Mouse (Mus musculus) MEL (cell line): ENCODE data around the gene Dlgap1. TPM values are rescaled to one million over a fixed set of nuclear protein-coding genes. Genes with fewer than 3 reads are reported as not detected.

ENCODE experiments used
- DNase-seq: peaks from one replicate; pipeline ENCODE4 v3.0.0; 2011; ENCODE audit warnings: low read depth, low spot score
- H3K27ac ChIP-seq: 2 replicates; pipeline ENCODE4 v1.5.1; 2012; ENCODE audit warnings: low read depth, mild to moderate bottlenecking, control low read depth, low read length, moderate library complexity; ENCODE audit not compliant: control insufficient read depth
- H3K27me3 ChIP-seq, 2 experiments: fragments of 150-350 bp in 1 of 2; sonication (generic) in 1 of 2; 2 replicates each; pipeline ENCODE4 v1.6.1; 2012; ENCODE audit warnings: low read length in 2 of 2, mild to moderate bottlenecking in 2 of 2, improper control_type of control experiment in 1 of 2, moderate library complexity in 1 of 2; ENCODE audit not compliant: insufficient read depth in 2 of 2, control insufficient read depth in 1 of 2
- H3K36me3 ChIP-seq, 2 experiments: 2 replicates each; pipeline ENCODE4 v1.6.1; 2012 to 2014; ENCODE audit warnings: low read length in 2 of 2, improper control_type of control experiment in 1 of 2, inconsistent platforms in 1 of 2, mild to moderate bottlenecking in 1 of 2; ENCODE audit not compliant: insufficient read depth in 2 of 2, control insufficient read depth in 1 of 2
- H3K4me1 ChIP-seq, 2 experiments: fragments of 150-350 bp in 1 of 2; sonication (generic) in 1 of 2; 2 replicates each; pipeline ENCODE4 v1.6.1; 2012; ENCODE audit warnings: low read length in 2 of 2, improper control_type of control experiment in 1 of 2, mild to moderate bottlenecking in 1 of 2; ENCODE audit not compliant: insufficient read depth in 2 of 2, control insufficient read depth in 1 of 2
- H3K4me3 ChIP-seq, 2 experiments: fragments of 150-350 bp in 1 of 2; sonication (generic) in 1 of 2; 2 replicates each; pipeline ENCODE4 v1.5.1; 2012; ENCODE audit warnings: low read depth in 2 of 2, low read length in 2 of 2, mild to moderate bottlenecking in 2 of 2, moderate library complexity in 2 of 2, control low read depth in 1 of 2, improper control_type of control experiment in 1 of 2; ENCODE audit not compliant: control insufficient read depth in 1 of 2, insufficient read depth in 1 of 2
- H3K79me2 ChIP-seq: 2 replicates; pipeline ENCODE4 v1.6.1; 2012; ENCODE audit warnings: mild to moderate bottlenecking, low read length, moderate library complexity; ENCODE audit not compliant: control insufficient read depth, poor library complexity, insufficient read depth
- H3K9ac ChIP-seq: 2 replicates; pipeline ENCODE4 v1.6.1; 2012; ENCODE audit warnings: low read depth, mild to moderate bottlenecking, control low read depth, low read length, moderate library complexity; ENCODE audit not compliant: control insufficient read depth, poor library complexity, severe bottlenecking
- H3K9me3 ChIP-seq: fragments of 150-350 bp; sonication (generic); replicated peaks from 2 replicates; pipeline ENCODE4 v1.6.1; 2012; ENCODE audit warnings: mild to moderate bottlenecking, low read length, improper control_type of control experiment, moderate library complexity; ENCODE audit not compliant: insufficient read depth
- CHD2 ChIP-seq: IDR thresholded peaks from 2 replicates; pipeline ENCODE4 v1.6.1; 2011; ENCODE audit warnings: low read length, improper control_type of control experiment
- ETS1 ChIP-seq: IDR thresholded peaks from 2 replicates; pipeline ENCODE4 v1.6.1; 2012; ENCODE audit warnings: low read depth, mild to moderate bottlenecking, inconsistent platforms, low read length, improper control_type of control experiment, moderate library complexity
- GATA1 ChIP-seq: IDR thresholded peaks from 2 replicates; pipeline ENCODE4 v1.6.1; 2011; ENCODE audit warnings: low read depth, low read length, improper control_type of control experiment
- KAT2A ChIP-seq: conservative IDR thresholded peaks from 2 replicates; pipeline ENCODE4 v1.6.1; 2012; ENCODE audit warnings: low read depth, low read length, improper control_type of control experiment, inconsistent platforms
- MAFK ChIP-seq: IDR thresholded peaks from 2 replicates; pipeline ENCODE4 v1.6.1; 2011; ENCODE audit warnings: low read depth, mild to moderate bottlenecking, low read length, improper control_type of control experiment, borderline replicate concordance
- MXI1 ChIP-seq: IDR thresholded peaks from 2 replicates; pipeline ENCODE4 v1.6.1; 2011; ENCODE audit warnings: mild to moderate bottlenecking, low read depth, low read length, improper control_type of control experiment
- MYB ChIP-seq: IDR thresholded peaks from 2 replicates; pipeline ENCODE4 v1.6.1; 2011; ENCODE audit warnings: mild to moderate bottlenecking, low read depth, low read length, improper control_type of control experiment
- POLR2AphosphoS5 ChIP-seq: IDR thresholded peaks from 2 replicates; pipeline ENCODE4 v1.6.1; 2012; ENCODE audit warnings: low read depth, borderline replicate concordance, mild to moderate bottlenecking, inconsistent platforms, low read length, moderate library complexity, mixed read lengths
- TAL1 ChIP-seq: IDR thresholded peaks from 2 replicates; pipeline ENCODE4 v1.6.1; 2012; ENCODE audit warnings: mild to moderate bottlenecking, inconsistent platforms, low read length, moderate library complexity, mixed read lengths
- TBP ChIP-seq: IDR thresholded peaks from 2 replicates; pipeline ENCODE4 v1.8.0; 2011; ENCODE audit warnings: low read depth, low read length, improper control_type of control experiment
- TCF12 ChIP-seq: IDR thresholded peaks from 2 replicates; pipeline ENCODE4 v1.6.1; 2014; ENCODE audit warnings: low read depth, mild to moderate bottlenecking, inconsistent platforms, low read length, improper control_type of control experiment, moderate library complexity
- UBTF ChIP-seq: IDR thresholded peaks from 2 replicates; pipeline ENCODE4 v1.6.1; 2012; ENCODE audit warnings: low read depth, mild to moderate bottlenecking, inconsistent platforms, low read length, improper control_type of control experiment, moderate library complexity, borderline replicate concordance; ENCODE audit not compliant: insufficient read depth
- USF1 ChIP-seq: IDR thresholded peaks from 2 replicates; pipeline ENCODE4 v1.6.1; 2014; ENCODE audit warnings: low read depth, mild to moderate bottlenecking, inconsistent platforms, low read length, improper control_type of control experiment, moderate library complexity
- ZC3H11A ChIP-seq: IDR thresholded peaks from 2 replicates; pipeline ENCODE4 v1.6.1; 2012; ENCODE audit warnings: low read depth, mild to moderate bottlenecking, inconsistent platforms, low read length, improper control_type of control experiment
- ZNF384 ChIP-seq: IDR thresholded peaks from 2 replicates; pipeline ENCODE4 v1.6.1; 2012; ENCODE audit warnings: low read depth, mild to moderate bottlenecking, inconsistent platforms, low read length, improper control_type of control experiment
- polyA plus RNA-seq, 2 experiments: library from polyadenylated mRNA; stranded (reverse) in 1 of 2; unstranded in 1 of 2; fragments of >175 nt in 1 of 2; fragments of >200 nt in 1 of 2; gene quantifications; 2 replicates each; pipeline versions ENCODE4 v1.2.1 to v1.2.4; 2012; ENCODE audit warnings: low replicate concordance in 2 of 2, low read depth in 1 of 2; ENCODE audit not compliant: insufficient read length in 2 of 2, insufficient read depth in 1 of 2, missing spikeins in 1 of 2
- total RNA-seq: library from RNA; depleted of rRNA; stranded (reverse); fragments of 300-350 nt; gene quantifications from 2 replicates; pipeline ENCODE4 v1.2.3, GENCODE M21; 2012

Gene Dlgap1
- total and polyA plus RNA-seq, 3 experiments, result 0.06 TPM; not detected in 2

DNA sequence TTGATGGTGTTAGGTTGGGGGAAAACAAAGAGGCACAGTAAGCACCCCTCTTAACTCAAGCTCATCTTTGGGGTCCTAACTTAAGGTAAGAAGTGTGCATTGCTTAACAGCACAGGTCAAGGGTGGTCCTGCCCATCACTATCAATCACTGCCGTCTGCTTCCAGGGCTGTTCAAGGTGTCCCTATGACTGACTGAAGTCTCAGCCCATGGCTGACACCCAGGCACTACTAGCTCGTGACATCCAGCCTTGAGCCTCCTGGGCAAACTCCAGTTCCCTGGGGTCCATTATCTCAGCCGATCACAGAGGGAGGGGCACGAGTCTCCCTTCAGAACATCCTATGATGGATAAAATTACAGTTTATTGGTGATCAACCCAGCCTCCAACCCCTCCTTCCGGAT, 897.2 kb downstream of the Dlgap1 start:
- no peaks in the 10 kb centered on the region for H3K79me2 ChIP-seq
- H3K36me3 ChIP-seq, result peaks cover 0 to 2% of the 10 kb centered on the region in 2 experiments; a peak in 2 of 4 replicates
- H3K4me3 ChIP-seq, result no peak overlapping the region
- no peak for DNase-seq
- no peak for TF ChIP-seq MAFK
- TF ChIP-seq TAL1, result 0 out of 2 replicates have a peak, but pooled peaks have one; percentile 0
- H3K27ac ChIP-seq, result no peak overlapping the region
- no peak overlapping the region for H3K9ac ChIP-seq
- 0 out of 4 replicates have a peak, but pooled peaks cover 0 to 8% of the 10 kb centered on the region in 2 experiments for H3K4me1 ChIP-seq
- no peaks in the 10 kb centered on the region for H3K9me3 ChIP-seq
- no peaks in the 10 kb centered on the region for H3K27me3 ChIP-seq

GRCm38 (mm10) chr17:70866538-70867114, 897.8 kb downstream of the Dlgap1 start:
- TF ChIP-seq TBP (no peak), ZNF384 (0 out of 2 replicates have a peak, but pooled peaks have one; percentile 11)
- H3K9me3 ChIP-seq, result no peaks in the 10 kb centered on the region
- H3K27ac ChIP-seq, result no peak overlapping the region
- no peak overlapping the region for H3K9ac ChIP-seq
- no peak for DNase-seq
- H3K79me2 ChIP-seq, result no peaks in the 10 kb centered on the region
- peaks cover 0 to 9% of the 10 kb centered on the region in 2 experiments; a peak in 1 of 4 replicates for H3K4me1 ChIP-seq
- H3K27me3 ChIP-seq, result no peaks in the 10 kb centered on the region
- H3K36me3 ChIP-seq, result peaks cover 2 to 4% of the 10 kb centered on the region in 2 experiments
- no peak overlapping the region for H3K4me3 ChIP-seq

DNA sequence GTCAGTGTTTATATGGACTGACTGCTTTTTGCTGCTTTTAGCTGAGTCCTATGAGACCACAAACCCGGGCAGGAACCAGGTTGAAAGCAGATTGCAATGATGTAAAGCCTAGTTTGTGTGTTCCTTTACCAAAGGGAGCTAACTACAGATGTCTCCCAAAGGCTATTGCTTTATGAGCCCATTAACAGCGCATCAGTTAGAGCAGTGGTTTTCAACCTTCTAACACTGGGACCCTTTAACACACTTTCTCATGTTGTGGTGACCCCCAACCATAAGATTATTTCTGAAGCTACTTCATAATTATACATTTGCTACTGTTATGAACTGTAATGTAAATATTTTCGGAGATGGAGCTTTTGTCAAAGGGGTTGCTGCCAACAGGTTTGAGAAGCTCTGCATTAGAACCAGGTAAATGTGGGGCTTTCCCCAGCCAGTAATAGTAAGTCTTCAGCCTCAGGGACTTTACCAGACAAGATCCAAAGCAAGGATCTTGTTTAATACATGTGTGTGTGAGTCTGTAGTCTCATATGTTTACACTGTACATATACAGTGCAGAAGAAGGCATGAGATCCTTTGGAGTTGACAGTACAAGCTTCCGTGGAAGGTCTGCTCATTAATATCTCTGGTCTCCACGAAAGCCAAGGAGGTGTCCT, 899.8 kb downstream of the Dlgap1 start:
- DNase-seq, result no peak
- no peak overlapping the region for H3K27ac ChIP-seq
- H3K4me1 ChIP-seq, result peaks cover 0 to 13% of the 10 kb centered on the region in 2 experiments; a peak in 1 of 4 replicates

GRCm38 (mm10) chr17:70870581-70870980, 901.7 kb downstream of the Dlgap1 start:
- TF ChIP-seq TAL1 (no peak), ZC3H11A (no peak), POLR2AphosphoS5 (no peak), TCF12 (no peak), USF1 (no peak), UBTF (no peak), MYB (no peak), GATA1 (no peak), CHD2 (no peak), ETS1 (no peak), ZNF384 (no peak)
- Histone ChIP-seq H3K9ac (no peak overlapping the region), H3K9me3 (no peaks in the 10 kb centered on the region), H3K27me3 (no peaks in the 10 kb centered on the region), H3K27ac (no peak overlapping the region), H3K4me1 (peaks cover 0 to 19% of the 10 kb centered on the region in 2 experiments; a peak in 1 of 4 replicates), H3K79me2 (peaks cover 4% of the 10 kb centered on the region; the same call in 1 of the 2 replicates), H3K36me3 (peaks cover 0 to 10% of the 10 kb centered on the region in 2 experiments; a peak in 2 of 4 replicates), H3K4me3 (no peak overlapping the region)
- peak; percentile 31 for DNase-seq

More for the DNA sequence above, 899.8 kb downstream of the Dlgap1 start:
- H3K79me2 ChIP-seq, result peaks cover 4% of the 10 kb centered on the region; the same call in 1 of the 2 replicates
- no peaks in the 10 kb centered on the region for H3K9me3 ChIP-seq
- no peaks in the 10 kb centered on the region for H3K27me3 ChIP-seq
- TF ChIP-seq GATA1 (no peak), CHD2 (no peak), UBTF (no peak), MXI1 (no peak), KAT2A (no peak)
- H3K9ac ChIP-seq, result no peak overlapping the region
- H3K36me3 ChIP-seq, result peaks cover 0 to 10% of the 10 kb centered on the region in 2 experiments; a peak in 2 of 4 replicates
- no peak overlapping the region for H3K4me3 ChIP-seq
